Mouse (Mus musculus) MN1 (cell line): ENCODE data around the gene Atrnl1.

Experiments used
- DNase-seq: peaks from one replicate; pipeline ENCODE4 v3.0.0-alpha.2; 2016; ENCODE audit warnings: low spot score

The Atrnl1 gene

DNA sequence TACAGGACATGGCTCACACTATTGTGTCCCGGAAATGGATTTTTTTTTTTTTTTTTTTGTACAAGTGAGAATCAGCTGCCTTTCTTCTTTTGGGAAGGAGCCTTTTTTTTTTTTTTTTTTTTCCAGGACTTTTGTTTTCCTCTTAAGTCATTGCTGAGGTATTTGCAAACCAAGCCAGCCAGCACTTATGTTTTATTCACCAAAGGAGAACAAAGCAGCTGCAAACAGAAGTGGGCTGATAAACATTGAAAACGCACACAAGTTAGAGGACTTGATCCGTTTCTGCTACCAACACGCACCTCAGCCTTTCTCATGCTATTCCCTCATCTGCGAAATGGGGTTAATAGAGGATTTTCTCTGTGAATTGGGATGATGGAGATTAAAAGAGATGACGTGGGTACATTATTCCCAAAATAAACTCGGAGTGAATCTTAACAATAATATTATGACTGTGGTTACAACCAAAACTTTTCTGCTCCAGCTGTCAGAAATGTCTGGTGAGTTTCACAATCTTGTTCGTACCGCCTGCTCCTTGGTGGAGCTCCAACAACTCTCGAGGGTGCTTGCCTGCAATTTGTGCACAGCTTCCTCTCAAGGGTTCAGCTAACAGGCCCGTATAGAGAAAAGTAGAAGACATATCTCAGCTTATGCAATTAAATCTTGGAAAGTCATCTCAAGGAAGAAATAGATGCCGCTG lies 1.3 kb upstream of the Atrnl1 start:
- DNase-seq = no peak

DNA sequence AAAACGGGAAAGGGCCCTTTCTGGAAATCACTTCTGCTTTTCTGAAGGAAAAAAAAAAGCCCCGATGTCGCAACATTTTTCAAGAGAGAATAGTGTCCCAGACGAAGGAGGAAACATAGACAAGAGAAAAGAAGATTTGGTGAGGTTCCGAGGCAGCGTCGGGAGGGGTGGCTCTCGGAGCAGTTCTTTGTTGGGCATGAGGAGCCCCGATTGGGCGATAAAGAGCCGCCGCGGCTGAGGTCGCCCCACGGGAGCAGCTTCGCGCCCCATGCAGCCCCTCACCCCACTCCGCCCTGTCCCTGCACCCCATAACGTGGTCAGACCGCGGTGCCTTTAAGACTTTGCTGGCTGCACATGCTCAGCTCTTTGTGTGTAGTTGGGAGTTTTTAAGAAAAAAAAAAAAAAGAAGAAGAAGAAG lies 767 bp upstream of the Atrnl1 start:
- peak; percentile 49 for DNase-seq

DNA sequence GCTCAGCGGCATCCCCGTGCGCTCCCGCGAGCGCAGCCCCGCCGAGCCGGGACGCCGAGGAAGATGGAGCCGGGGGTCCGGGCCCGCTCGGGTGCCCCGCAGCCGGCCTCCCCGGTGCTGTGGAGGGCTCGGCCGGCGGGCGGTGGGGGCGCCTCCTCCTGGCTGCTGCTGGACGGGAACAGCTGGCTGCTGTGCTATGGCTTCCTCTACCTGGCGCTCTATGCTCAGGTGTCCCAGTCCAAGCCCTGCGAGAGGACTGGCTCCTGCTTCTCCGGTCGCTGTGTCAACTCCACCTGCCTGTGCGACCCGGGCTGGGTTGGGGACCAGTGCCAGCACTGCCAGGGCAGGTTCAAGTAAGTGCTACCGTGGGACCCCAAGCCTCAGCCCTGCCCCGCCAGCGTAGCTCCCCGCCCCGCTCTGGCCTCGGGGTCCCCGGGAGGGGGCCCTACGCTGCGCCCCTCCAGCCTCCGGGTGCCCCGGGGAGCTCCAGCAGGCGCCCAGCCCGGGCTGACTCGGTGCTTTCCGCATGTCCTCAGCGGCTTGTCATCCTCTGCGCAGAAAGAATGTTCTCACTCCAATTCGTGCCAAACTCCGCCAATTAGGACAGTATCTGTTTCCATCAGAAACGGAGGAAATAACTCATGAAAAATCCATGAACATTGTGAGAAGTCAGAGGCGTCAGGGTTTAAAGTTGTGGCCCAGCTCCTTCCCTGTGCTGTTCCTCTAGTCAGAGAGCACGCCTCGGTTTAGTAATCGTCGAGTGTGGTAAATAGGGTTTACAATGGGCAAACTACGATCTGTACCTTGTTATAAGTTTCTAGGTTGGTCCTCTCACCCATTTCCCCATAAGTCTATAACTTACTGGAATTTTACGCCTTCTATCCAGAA lies 701 bp downstream of the Atrnl1 start:
- peak; percentile 62 for DNase-seq

DNA sequence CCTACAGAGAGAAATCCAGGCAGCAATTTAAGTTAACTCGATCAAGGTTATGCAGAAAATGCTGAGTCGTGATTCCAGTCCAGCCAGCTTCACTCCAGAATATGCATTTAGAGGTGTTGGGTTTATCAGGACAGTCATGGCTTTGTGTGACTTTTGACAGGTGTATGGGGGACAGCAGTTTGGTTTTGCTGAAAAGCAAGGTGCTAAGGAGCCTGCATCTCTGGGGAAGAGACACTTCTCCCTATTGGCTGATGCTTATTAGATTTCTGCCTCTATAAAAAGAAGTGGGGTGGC lies 1.3 kb downstream of the Atrnl1 start:
- no peak for DNase-seq

DNA sequence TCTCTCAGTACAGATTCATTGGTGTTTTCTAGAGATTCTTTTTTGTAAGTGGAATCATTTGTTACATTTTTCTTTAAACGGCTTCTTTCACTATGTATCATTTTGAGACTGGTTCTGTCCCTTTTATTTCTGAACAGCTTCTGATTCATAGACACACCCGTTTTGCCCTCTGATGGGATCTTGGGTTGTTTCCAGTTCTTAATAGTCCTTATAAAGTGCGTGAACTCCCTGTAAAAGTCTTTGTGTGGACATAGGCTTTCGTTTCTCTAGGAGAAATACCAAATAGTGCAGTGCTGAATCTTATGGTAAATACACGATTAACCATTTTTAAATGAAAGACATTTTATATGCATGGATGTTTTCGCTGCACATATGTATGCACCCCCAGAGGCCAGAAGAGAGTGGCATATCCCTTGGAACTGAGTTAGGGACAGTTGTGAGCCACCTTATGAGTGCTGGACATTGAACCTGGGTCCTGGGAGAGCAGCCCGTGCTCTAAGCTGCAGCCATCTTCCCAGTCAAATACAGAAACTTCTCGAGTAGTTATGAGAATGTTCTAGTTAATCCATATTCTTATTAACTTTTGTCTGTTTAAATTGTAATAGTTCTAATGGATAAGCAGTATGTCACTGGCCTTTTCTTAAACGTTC lies 5.3 kb downstream of the Atrnl1 start:
- no peak for DNase-seq

DNA sequence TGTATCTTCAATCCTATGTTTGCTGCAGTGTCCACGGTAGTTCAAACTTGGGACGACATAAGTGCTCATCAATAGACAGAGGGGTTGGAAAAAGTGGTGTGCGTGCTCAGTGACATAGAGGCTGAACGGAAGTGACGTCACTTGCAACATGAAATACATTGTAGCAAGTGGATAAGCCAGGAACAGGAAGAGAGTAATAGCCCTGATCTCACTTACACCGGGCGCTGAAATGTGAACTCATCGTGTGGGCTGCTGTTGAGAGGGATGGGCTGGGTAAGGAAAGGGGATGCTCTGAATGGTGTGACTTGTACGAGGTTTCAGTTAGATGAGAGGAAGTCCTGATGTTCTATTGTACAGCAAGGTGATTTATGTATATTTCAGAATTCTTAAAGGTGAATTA lies 8.3 kb downstream of the Atrnl1 start:
- no peak for DNase-seq

DNA sequence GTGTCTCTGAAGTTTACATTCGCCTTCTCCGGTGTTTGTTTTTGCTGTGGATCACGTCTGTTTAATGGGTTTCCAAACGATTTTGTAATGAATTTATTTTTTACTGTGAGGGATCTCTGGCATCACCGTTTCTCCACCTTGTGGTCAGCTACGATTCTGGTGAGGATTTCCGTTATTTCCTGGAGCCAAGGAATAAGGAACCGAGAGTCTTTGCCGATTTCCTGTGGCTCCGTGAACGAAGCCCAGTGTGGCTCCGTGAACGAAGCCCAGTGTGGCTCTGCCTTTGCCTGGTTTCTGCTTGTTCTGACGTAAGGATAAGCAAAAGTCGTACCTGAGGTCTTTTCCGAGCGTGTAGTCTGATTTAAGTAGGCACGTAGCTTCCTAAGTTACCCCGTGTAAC lies 11.0 kb downstream of the Atrnl1 start:
- DNase-seq = no peak

DNA sequence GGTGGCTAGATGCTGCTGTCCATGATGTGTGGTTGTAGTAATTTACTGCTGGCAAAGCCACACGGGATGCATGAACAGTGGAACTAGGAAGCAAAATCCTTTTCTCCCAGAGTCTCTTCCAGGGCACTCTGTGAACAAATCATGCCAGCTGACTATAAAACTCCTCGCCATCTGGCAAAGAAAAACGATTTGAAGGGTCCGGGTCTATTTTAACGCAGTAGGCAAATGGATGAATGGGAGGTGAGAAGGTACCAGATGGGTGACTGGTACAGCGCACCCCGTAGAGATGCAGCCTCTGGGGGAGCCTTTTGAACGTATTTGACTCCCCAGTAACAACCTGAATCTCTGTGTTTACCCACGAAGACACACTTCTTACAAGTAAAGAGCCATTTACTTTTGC lies 14.9 kb downstream of the Atrnl1 start:
- no peak for DNase-seq

DNA sequence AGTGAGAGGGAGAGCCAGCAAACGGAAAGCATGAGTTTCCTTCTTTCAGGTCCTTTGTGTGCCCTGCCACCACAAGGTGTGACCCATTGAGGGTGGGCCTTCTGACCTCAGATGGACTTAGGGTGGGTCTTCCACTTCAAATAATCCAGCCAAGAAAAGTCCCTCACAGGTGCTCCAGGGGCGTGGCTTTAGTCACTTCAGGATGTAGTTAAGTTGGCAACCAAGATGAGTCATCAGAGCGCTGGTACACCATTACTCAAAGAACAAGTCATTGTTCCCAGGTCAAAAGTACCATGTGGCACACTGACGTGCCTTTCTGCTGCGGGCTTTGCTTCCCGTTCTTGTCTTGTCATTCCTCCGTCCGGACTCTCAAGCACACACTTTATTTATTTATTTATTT lies 16.4 kb downstream of the Atrnl1 start:
- no peak for DNase-seq

DNA sequence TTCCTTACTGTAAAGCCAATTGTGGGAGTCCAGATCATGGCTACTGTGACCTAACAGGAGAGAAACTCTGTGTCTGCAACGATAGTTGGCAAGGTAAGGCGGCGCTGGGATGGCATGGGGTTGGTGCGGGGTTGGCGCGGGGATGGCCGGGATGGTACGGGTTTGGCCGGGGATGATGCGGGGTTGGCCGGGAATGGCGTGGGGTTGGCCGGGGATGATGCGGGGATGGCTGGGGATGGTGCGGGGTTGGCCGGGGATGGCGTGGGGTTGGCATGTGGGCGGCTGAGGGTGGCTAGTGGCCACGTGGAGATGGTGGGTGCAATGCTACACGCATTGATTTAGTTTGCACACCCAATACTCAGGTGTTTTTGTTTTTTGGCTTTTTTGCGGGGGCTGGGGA lies 31.7 kb downstream of the Atrnl1 start:
- DNase-seq = no peak

DNA sequence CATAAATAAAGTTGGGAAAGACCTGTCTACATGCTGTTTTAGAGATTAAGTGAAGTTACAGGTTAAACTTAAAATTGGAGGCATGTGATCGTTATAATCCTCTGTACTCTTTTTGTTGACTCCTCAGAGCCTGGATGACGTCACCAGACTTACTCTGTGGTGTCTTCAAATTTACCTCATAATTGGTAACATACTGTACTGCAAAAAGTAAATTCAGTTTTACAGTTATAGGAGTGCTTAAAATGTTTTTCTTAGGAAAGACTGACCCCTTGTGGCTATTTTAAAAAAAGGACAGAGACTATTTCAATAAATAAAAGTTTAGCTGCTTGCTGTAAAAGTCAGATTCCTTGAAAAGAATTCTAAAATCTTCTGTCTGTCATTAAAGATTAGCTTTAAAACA lies 32.1 kb downstream of the Atrnl1 start:
- peak; percentile 77 for DNase-seq

DNA sequence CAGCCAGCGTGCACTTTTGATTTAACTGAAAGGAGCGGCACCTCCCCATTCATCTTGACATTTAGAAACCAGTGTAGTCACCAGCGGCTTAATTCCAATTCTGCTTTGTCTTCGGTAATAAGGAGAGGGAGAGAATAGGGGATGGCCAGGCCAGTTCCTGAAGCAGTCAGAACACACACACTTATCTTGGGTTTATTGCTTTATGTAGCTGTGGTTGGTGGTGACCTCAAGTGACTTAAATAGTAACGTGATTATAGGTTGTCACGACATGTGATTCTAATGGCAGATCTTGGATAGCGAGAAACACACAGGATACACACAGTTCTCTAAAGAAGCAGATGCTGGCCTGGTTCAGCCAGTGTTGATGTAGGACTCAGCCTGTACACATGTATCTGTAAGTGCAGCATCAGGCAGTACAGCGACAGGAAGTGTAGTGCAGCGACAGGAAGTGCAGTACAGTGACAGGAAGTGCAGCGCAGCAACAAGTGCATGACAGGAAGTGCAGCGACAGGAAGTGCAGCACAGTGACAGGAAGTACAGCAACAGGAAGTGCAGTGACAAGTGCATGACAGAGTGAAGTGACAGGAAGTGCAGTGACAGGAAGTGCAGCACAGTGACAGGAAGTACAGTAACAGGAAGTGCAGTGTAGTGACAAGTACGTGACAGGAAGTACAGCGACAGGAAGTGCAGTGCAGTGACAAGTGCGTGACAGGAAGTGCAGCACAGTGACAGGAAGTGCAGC lies 37.5 kb downstream of the Atrnl1 start:
- DNase-seq = no peak

DNA sequence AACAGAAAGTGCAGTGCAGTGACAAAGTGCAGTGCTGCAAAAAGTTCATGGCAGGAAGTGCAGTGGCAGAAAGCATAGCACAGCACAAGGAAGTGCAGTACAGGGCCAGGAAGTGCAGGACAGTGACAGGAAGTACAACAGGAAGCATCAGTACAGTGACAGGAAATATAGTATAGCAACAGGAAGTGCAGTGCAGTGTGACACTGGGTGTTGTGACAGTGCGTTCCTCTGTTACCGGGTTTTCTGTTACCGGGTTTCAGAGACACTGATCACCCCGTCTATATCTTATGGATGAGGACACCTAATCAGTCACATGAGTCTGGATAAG lies 38.1 kb downstream of the Atrnl1 start:
- DNase-seq = no peak

DNA sequence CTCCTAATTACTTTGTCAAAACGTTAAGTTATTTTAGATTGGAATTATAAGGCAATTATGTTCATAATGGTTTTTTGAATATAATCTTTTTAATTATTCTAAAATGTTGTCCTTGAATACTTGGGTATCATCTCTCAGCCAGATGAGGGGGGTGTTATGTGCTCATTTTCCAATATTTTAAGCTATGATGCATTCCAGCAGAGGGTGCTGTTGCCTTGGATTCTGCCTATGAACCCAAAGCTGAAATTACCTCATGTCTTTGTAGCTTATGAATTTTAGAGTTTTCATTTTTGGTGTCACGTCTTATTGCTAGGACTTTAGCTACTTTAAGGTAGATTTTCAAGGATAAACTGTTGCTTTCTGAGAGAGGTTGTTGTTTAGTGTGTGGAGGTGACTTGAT lies 44.2 kb downstream of the Atrnl1 start:
- peak; percentile 72 for DNase-seq

DNA sequence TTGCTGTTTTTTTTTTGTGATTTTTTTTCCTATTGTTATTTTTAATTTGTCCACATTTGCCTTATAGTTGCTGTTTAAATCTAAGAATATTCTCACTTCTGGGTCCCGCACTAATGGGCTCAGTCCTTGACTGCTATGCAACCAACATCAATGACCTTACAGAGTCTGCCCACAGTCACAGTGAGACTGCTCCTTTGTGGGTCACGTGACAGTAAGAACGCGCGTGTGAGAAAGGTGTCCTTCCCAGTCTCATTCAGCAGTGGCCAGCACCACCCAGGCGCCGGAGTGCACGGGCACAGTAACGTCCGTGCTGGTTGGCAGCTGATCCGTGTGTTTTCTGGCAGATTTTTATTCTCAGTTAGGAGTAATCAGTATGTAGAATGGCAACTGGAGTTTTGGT lies 44.7 kb downstream of the Atrnl1 start:
- no peak for DNase-seq

DNA sequence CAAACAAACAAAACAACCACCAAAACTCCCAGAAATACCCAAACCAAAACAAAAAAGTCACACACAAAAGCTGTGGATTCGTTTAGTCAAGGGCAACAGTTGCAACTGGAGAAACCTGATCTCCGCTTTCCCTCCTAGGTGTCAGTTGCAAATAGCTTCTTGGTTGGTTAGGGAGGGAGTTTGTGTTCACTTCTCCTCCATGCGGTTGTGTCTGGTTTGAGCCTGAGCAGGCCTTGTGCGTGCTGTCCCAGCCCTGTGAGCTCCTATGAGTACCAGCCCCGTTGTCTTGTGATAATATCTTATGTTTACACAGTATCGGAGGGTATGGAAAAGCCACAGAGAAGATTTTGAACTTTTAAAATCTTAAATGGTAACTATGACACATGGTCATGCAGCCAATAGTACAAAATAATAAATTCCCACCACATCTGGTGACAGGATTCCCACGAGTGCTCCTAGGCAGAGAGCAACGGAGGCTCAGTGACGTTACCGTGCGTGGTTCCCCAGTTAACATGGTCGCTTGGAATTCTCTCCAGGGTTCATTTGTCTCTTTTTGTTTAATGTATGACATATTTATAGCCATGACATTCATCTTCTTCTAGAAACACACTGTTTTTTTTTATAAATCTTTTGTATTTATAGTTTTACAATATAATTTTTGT lies 46.7 kb downstream of the Atrnl1 start:
- no peak for DNase-seq

DNA sequence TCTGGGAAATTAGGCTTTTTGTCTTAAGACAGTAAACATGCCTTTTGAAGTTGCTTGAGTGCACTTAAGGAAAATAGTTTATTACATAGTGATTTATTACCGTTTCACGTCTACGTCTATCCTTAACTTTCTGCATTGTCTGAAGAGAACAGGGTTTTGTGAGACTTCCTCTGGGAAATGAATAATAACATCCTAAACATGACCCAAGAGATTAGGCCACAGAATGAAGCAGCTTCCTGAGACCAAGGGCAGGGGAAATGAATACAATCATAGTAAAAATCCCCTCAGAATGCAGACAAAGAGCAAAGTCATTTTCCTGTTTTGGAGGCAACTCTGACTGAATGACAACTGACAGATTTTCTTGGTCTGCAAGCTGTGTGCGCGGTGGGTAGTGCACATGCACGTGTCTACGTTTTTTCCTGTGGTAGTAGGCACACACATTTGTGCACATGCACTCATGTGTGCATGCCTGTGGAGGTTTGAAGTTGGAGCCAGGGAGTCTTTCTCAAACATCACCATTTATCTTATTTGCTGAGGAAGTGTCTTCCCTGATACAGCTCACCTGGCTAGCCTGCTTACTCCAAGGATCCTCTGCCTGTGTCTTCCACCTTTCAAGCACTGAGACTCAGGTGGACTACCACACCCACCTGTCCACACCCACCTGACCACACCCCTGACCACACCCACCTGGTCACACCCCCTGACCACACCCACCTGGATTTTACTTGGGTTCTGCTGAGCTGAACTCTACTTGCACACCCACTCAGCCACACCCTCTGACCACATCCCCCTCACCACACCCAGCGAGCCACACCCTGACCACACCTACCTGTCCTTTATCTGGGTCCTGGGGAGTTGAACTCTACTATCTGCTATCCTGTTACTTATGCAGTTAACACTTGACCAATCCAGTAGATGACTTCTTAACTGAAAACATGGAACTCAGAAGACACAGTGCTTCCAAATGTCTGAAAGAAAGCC lies 47.6 kb downstream of the Atrnl1 start:
- DNase-seq = no peak

DNA sequence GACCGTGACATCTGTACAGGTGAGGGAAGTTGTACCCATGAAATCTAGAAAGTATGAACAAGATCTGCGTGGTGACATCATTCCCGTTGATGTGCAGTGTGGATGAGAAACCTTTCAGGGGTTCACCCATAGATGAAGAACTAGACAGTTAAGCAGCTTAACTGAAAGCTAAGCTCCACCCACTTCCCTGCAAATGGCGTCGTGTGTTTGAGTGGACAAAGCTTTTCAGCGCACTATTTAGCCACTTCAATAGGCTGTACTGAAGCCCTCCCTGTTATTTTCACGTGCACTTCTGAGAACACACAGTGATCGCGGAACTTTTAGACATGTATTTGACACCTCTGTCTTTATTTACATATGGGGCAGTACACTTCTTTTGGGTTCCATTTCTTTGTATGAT lies 56.2 kb downstream of the Atrnl1 start:
- DNase-seq = no peak

DNA sequence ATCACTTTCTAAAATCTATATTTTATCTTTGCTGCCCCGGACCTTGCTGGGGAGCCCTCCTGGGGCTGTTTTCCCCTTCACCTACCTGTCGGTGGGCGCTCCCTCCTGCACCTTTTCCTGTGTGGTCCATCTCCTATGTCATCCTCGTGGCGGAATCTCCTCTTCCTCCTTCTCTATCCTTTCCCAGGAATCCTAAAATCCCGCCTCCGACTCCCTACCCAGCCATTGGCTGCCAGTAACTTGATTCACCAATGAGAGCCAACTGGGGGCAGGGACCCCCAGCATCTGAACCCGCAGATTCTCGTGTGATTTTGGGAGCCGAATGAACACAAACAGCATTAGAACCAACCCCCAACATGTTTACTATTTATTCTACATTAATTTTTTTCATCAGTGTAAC lies 57.1 kb downstream of the Atrnl1 start:
- no peak for DNase-seq

DNA sequence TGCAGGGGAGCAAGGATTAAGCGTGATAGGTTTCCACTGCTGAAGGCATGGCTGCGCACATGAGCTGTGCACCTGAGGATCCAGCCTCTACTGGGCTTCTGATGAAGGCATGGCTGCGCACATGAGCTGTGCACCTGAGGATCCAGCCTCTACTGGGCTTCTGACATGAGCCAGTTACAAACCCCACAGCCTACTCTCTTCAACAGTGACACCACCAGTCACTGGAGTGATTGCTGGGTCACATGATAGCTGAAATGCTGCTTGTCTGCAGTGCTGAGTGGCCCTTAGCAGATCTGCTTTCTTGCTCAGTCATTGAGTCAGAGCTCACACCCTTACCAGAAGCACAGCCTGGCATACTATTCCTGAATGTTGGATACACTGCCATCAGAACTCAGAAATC lies 68.6 kb downstream of the Atrnl1 start:
- no peak for DNase-seq

DNA sequence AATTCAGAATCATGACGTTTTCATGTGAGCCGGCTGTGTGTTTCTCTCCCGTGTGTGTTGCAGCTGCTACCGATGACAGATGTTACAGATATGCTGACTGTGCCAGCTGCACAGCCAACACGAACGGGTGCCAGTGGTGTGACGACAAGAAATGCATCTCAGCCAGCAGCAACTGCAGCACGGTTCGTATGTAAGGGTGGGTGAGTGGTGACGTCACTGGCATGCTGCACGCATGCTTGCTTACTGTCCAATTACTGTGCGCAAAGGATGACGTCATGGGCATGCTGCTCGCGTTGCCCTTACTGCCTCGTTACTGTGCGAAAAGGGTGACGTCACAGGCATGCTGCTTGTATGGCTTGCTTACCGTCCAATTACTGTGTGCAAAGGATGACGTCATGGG lies 75.8 kb downstream of the Atrnl1 start:
- DNase-seq = no peak
